Mouse (Mus musculus) hindbrain, embryonic 13.5 days (tissue): Measurements from ENCODE around the gene Flcn. TPM values are rescaled to one million over a fixed set of nuclear protein-coding genes. Genes with fewer than 3 reads are reported as not detected.

Experiments
- ATAC-seq: fragments of 200-750 bp; cut with Nextera tagmentation; 2 replicates; pipeline ENCODE4 v1.8.0; 2017; ENCODE audit warnings: moderate TSS enrichment; ENCODE audit not compliant: low FRiP score
- H3K27ac ChIP-seq: fragments of 300-500 bp; sonication (generic); 2 replicates; pipeline ENCODE4 v1.5.1; 2015; ENCODE audit warnings: inconsistent platforms, mild to moderate bottlenecking, moderate library complexity
- H3K27me3 ChIP-seq: fragments of 300-500 bp; sonication (generic); 2 replicates; pipeline ENCODE4 v1.6.1; 2015; ENCODE audit warnings: mild to moderate bottlenecking, inconsistent platforms
- H3K36me3 ChIP-seq: fragments of 300-500 bp; sonication (generic); 2 replicates; pipeline ENCODE4 v1.6.1; 2015; ENCODE audit warnings: mild to moderate bottlenecking, inconsistent platforms
- H3K4me1 ChIP-seq: fragments of 300-500 bp; sonication (generic); replicated peaks from 2 replicates; pipeline ENCODE4 v1.6.1; 2015; ENCODE audit warnings: inconsistent platforms
- H3K4me2 ChIP-seq: fragments of 300-500 bp; sonication (generic); 2 replicates; pipeline ENCODE4 v1.6.1; 2015; ENCODE audit warnings: inconsistent platforms, mild to moderate bottlenecking, moderate library complexity
- H3K4me3 ChIP-seq: fragments of 300-500 bp; sonication (generic); 2 replicates; pipeline ENCODE4 v1.5.1; 2015; ENCODE audit warnings: mild to moderate bottlenecking, inconsistent platforms
- H3K9ac ChIP-seq: fragments of 300-500 bp; sonication (generic); 2 replicates; pipeline ENCODE4 v1.6.1; 2015; ENCODE audit warnings: mild to moderate bottlenecking, inconsistent platforms
- H3K9me3 ChIP-seq: fragments of 300-500 bp; sonication (generic); 2 replicates; pipeline ENCODE4 v1.6.1; 2016; ENCODE audit warnings: inconsistent platforms
- WGBS: fragments of 180-500 bp; shearing (Covaris S2); methylation state at CpG from one replicate; pipeline ENCODE4 v1.1.7; 2015; 5-methylcytosine and 5-hydroxymethylcytosine counted together
- polyA plus RNA-seq: library from polyadenylated mRNA; unstranded; fragments of >200 nt; fragmentation: Nextera tagmentation; extraction: Ambion mirVana; gene quantifications from 2 replicates; pipeline ENCODE4 v1.2.1, GENCODE M21; 2015

The Flcn gene
- polyA plus RNA-seq, 1 experiment from 2014 or later: 39.6 TPM

GRCm38 (mm10) chr11:59801881-59802280 is 7.9 kb downstream of the Flcn start:
- no peak overlapping the region for H3K9ac ChIP-seq
- ATAC-seq: no peak
- WGBS: 95% methylated on average over 8 of the region's 8 CpGs
- H3K4me1 ChIP-seq: no peaks in the 10 kb centered on the region
- no peaks in the 10 kb centered on the region for H3K27me3 ChIP-seq
- H3K4me3 ChIP-seq: no peak overlapping the region
- H3K4me2 ChIP-seq: no peak overlapping the region
- H3K27ac ChIP-seq: no peak overlapping the region
- H3K9me3 ChIP-seq: no peaks in the 10 kb centered on the region
- H3K36me3 ChIP-seq: peaks cover 99% of the 10 kb centered on the region

DNA sequence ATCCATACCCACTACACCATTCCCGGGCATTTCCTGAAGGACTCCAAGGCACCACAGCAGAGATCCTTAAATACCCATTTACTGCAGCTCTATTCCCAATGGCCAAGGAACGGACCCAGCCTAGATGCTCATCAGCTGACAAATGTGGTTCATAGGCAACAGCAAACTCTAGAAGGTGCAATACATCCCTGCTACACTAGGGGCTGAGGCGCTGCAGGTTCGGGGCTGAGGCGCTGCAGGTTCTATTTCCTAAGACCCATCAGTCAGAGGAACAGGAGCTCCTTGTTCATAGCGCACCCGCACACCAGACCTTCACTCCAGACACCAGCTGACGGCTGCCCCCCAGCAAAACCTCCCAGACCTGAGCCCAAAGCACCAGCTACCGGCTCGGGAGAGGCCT is 9.4 kb downstream of the Flcn start:
- ATAC-seq: no peak
- Histone ChIP-seq H3K4me2 (no peak overlapping the region), H3K36me3 (peaks cover 99% of the 10 kb centered on the region), H3K9me3 (no peaks in the 10 kb centered on the region), H3K27ac (no peak overlapping the region), H3K27me3 (no peaks in the 10 kb centered on the region), H3K4me1 (no peaks in the 10 kb centered on the region), H3K4me3 (no peak overlapping the region), H3K9ac (no peak overlapping the region)
- 96% methylated on average over 10 of the region's 10 CpGs for WGBS

DNA sequence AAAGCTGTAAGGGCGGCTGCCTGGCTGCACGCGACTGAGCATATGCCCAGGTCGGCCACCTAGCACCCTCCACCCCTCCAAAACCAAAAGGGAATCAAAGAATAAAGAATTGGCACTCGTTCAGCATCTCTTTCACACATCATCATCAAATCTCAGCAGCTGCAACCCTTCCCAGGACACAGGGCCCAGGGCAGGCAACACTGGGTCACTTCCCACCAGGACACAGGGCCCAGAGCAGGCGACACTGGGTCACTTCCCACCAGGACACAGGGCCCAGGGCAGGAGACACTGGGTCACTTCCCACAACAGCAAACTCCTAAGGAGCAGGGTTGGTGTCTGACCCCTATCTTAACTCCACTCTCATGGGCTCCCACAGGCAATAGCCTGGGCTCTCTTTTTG is 16.4 kb downstream of the Flcn start:
- Histone ChIP-seq H3K27ac (no peak overlapping the region), H3K36me3 (peaks cover 75% of the 10 kb centered on the region), H3K4me1 (no peaks in the 10 kb centered on the region), H3K4me3 (no peak overlapping the region), H3K9ac (no peak overlapping the region), H3K27me3 (peaks cover 8% of the 10 kb centered on the region), H3K4me2 (no peak overlapping the region), H3K9me3 (no peaks in the 10 kb centered on the region)
- ATAC-seq: no peak
- 95% methylated on average over 6 of the region's 6 CpGs for WGBS

GRCm38 (mm10) chr11:59789311-59789710 is 20.5 kb downstream of the Flcn start:
- H3K9me3 ChIP-seq: no peaks in the 10 kb centered on the region
- H3K4me1 ChIP-seq: peaks cover 15% of the 10 kb centered on the region
- H3K4me3 ChIP-seq: no peak overlapping the region
- WGBS: 97% methylated on average over 1 of the region's 1 CpGs
- no peak overlapping the region for H3K9ac ChIP-seq
- peaks cover 37% of the 10 kb centered on the region for H3K27me3 ChIP-seq
- no peak for ATAC-seq
- peaks cover 34% of the 10 kb centered on the region for H3K36me3 ChIP-seq
- no peak overlapping the region for H3K4me2 ChIP-seq
- no peak overlapping the region for H3K27ac ChIP-seq

- WGBS: under 1% methylated on average over 51 of the region's 51 CpGs
- H3K27ac ChIP-seq: no peak within 1 kb of the TSS
- H3K36me3 ChIP-seq: peaks cover 14% of the 10 kb centered on the region
- peaks cover 38% of the 10 kb centered on the region for H3K27me3 ChIP-seq
- peak within 1 kb of the TSS; percentile 47 for H3K4me3 ChIP-seq
- no peaks in the 10 kb centered on the region for H3K9me3 ChIP-seq
- ATAC-seq: peak; percentile 80
- H3K4me1 ChIP-seq: peaks cover 15% of the 10 kb centered on the region
- peak within 1 kb of the TSS; percentile 72 for H3K9ac ChIP-seq
- peak within 1 kb of the TSS; percentile 91 for H3K4me2 ChIP-seq
Measured at GRCm38 (mm10) chr11:59787199-59787781, 22.5 kb downstream of the Flcn start, which contains the start of gene Pld6. Pld6 (minus strand) TSS chr11:59787645.

- Histone ChIP-seq H3K9me3 (no peaks in the 10 kb centered on the region), H3K36me3 (peaks cover 7% of the 10 kb centered on the region), H3K27ac (no peak overlapping the region), H3K9ac (peak overlapping the region; percentile 72), H3K4me1 (peaks cover 15% of the 10 kb centered on the region), H3K4me3 (peak overlapping the region; percentile 47), H3K4me2 (peak overlapping the region; percentile 91), H3K27me3 (peaks cover 38% of the 10 kb centered on the region)
- 0 out of 2 replicates have a peak, but pooled peaks have one; percentile 29 for ATAC-seq
- WGBS: 55% methylated on average over 15 of the region's 15 CpGs
Measured at GRCm38 (mm10) chr11:59786444-59787198, 23.2 kb downstream of the Flcn start.

GRCm38 (mm10) chr11:59783591-59783990 is 26.2 kb downstream of the Flcn start:
- peaks cover 32% of the 10 kb centered on the region for H3K27me3 ChIP-seq
- H3K4me3 ChIP-seq: no peak overlapping the region
- peaks cover 15% of the 10 kb centered on the region for H3K4me1 ChIP-seq
- peaks cover 6% of the 10 kb centered on the region for H3K36me3 ChIP-seq
- no peak overlapping the region for H3K4me2 ChIP-seq
- H3K9me3 ChIP-seq: no peaks in the 10 kb centered on the region
- ATAC-seq: no peak
- H3K27ac ChIP-seq: no peak overlapping the region
- 93% methylated on average over 6 of the region's 6 CpGs for WGBS
- no peak overlapping the region for H3K9ac ChIP-seq

DNA sequence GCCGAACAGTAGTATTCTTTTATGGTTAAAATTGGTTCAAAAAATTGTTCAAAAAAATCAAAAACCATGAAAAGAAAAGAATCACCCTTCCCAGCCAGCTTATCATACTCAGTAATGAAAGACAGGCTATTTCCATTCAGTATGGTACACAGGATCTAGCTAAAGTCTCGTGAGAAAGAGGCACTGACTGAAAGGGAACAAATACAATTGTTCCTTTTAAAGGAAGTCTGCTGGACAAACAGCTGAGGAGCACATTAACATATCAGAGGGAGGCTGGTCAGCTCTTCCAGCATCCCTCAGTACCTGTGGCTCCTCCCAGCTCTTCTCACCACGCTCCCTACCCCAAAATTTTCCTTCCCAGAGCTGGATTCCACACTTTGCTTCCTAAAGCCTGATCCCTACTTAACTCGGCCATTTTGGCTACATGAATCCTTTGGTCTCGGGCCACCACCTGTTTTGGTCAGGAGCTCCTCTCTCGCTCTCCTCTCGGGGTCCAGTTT is 27.7 kb downstream of the Flcn start:
- Histone ChIP-seq H3K27me3 (peaks cover 20% of the 10 kb centered on the region), H3K4me1 (peaks cover 9% of the 10 kb centered on the region), H3K27ac (no peak overlapping the region), H3K4me2 (no peak overlapping the region), H3K9me3 (no peaks in the 10 kb centered on the region), H3K36me3 (peaks cover 20% of the 10 kb centered on the region), H3K9ac (no peak overlapping the region), H3K4me3 (no peak overlapping the region)
- WGBS: 72% methylated on average over 7 of the region's 7 CpGs
- no peak for ATAC-seq

DNA sequence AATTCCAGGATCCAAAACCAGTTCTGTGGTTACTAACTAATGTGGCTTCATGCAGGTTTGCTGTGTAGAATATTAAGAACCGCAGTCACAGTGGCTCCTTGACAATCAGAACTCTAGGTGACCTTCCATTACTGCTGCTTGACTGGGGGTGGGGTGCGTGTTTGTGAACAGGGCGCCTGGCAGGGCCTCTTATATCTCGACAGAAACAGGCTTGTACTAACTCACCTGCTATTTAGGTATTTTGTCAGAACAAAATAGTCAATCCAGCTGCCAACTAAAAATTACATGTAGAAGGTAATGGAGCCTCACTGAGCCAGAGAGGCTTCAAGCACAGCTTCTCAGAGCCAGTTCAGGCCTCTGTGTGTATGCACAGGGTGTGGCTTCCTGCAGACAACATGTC is 29.6 kb downstream of the Flcn start:
- 95% methylated on average over 4 of the region's 4 CpGs for WGBS
- Histone ChIP-seq H3K4me2 (no peak overlapping the region), H3K9me3 (no peaks in the 10 kb centered on the region), H3K27me3 (peaks cover 7% of the 10 kb centered on the region), H3K27ac (no peak overlapping the region), H3K36me3 (peaks cover 39% of the 10 kb centered on the region), H3K4me1 (no peaks in the 10 kb centered on the region), H3K4me3 (no peak overlapping the region), H3K9ac (no peak overlapping the region)
- ATAC-seq: no peak

DNA sequence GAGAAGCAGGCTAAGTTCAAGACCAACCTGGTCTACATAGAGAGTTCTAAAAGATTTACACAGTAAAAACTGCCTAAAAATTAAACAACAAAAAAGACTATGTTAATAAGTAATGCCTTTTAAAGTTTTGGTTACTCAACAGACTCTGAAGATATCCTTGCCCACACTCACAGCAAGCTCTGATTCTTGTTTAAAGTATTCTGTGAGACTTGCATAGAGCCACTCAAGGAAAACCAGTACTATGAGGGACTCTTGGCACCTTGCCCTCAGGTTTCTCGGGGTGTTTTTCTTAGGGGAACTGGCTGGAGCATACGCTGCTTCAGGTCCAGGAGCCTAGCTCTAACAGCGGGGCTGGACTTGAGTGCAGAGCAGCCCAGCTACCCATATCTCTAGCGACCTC is 30.4 kb downstream of the Flcn start:
- H3K36me3 ChIP-seq: peaks cover 47% of the 10 kb centered on the region

GRCm38 (mm10) chr11:59778874-59779223 is 31.0 kb downstream of the Flcn start:
- no peak overlapping the region for H3K4me2 ChIP-seq
- WGBS: 83% methylated on average over 1 of the region's 1 CpGs
- H3K9me3 ChIP-seq: no peaks in the 10 kb centered on the region
- peaks cover 53% of the 10 kb centered on the region for H3K36me3 ChIP-seq
- H3K9ac ChIP-seq: no peak overlapping the region
- no peaks in the 10 kb centered on the region for H3K4me1 ChIP-seq
- no peaks in the 10 kb centered on the region for H3K27me3 ChIP-seq
- no peak overlapping the region for H3K4me3 ChIP-seq
- no peak for ATAC-seq
- no peak overlapping the region for H3K27ac ChIP-seq

More for the DNA sequence above, 30.4 kb downstream of the Flcn start:
- no peak overlapping the region for H3K9ac ChIP-seq
- 93% methylated on average over 4 of the region's 4 CpGs for WGBS
- H3K27me3 ChIP-seq: peaks cover 2% of the 10 kb centered on the region; the same call in 1 of the 2 replicates
- no peak overlapping the region for H3K4me2 ChIP-seq
- H3K4me1 ChIP-seq: no peaks in the 10 kb centered on the region
- H3K27ac ChIP-seq: no peak overlapping the region
- H3K4me3 ChIP-seq: no peak overlapping the region
- ATAC-seq: no peak
- no peaks in the 10 kb centered on the region for H3K9me3 ChIP-seq

GRCm38 (mm10) chr11:59778181-59778873 is 31.5 kb downstream of the Flcn start:
- Histone ChIP-seq H3K4me3 (no peak overlapping the region), H3K36me3 (peaks cover 58% of the 10 kb centered on the region)
- no peak for ATAC-seq

More at GRCm38 (mm10) chr11:59778181-59778873, 31.5 kb downstream of the Flcn start:
- Histone ChIP-seq H3K4me1 (no peaks in the 10 kb centered on the region), H3K4me2 (no peak overlapping the region), H3K9me3 (no peaks in the 10 kb centered on the region), H3K27me3 (no peaks in the 10 kb centered on the region), H3K27ac (no peak overlapping the region), H3K9ac (no peak overlapping the region)
- 53% methylated on average over 9 of the region's 9 CpGs for WGBS
